Mouse (Mus musculus): ENCODE data around the gene Dusp28. TPM values are rescaled to one million over a fixed set of nuclear protein-coding genes. Genes with fewer than 3 reads are reported as not detected.
"Not testable (repeated sequence)": the region's sequence is repeated elsewhere in the genome, so short reads cannot be mapped to it uniquely, and the experiment has no call there.

Dusp28 gene
- polyA plus RNA-seq, 1 experiment from 2014 or later = 11.4 TPM

- 95% methylated on average over 3 of the region's 3 CpGs for WGBS
- Histone ChIP-seq H3K27ac (ENCODE audit: low read length) (no peak overlapping the region), H3K4me1 (ENCODE audit: control insufficient read depth, insufficient read depth, low read length) (no peaks in the 10 kb centered on the region), H3K36me3 (ENCODE audit: control insufficient read depth, insufficient read depth, low read length) (peaks cover 8% of the 10 kb centered on the region; the same call in 1 of the 2 replicates), H3K27me3 (ENCODE audit: control insufficient read depth, insufficient read depth, low read length) (no peaks in the 10 kb centered on the region), H3K4me3 (replicated peaks; ENCODE audit: low read length) (no peak overlapping the region), H3K4me2 (ENCODE audit: low read depth, low read length) (no peak overlapping the region), H3K9me3 (replicated peaks; ENCODE audit: control insufficient read depth, low read length) (no peaks in the 10 kb centered on the region), H3K9ac (ENCODE audit: low read length) (no peak overlapping the region)
- no peak for ATAC-seq (ENCODE audit: insufficient read depth, low FRiP score)
Measured at GRCm38 (mm10) chr1:92947966-92948365, 41.2 kb downstream of the Dusp28 start.

- Histone ChIP-seq H3K4me3 (replicated peaks; ENCODE audit: low read length) (peak overlapping the region; percentile 41), H3K4me1 (ENCODE audit: control insufficient read depth, insufficient read depth, low read length) (no peaks in the 10 kb centered on the region), H3K9ac (ENCODE audit: low read length) (peak overlapping the region; percentile 4; the same call in 1 of the 2 replicates), H3K9me3 (replicated peaks; ENCODE audit: control insufficient read depth, low read length) (no peaks in the 10 kb centered on the region), H3K27me3 (ENCODE audit: control insufficient read depth, insufficient read depth, low read length) (no peaks in the 10 kb centered on the region), H3K36me3 (ENCODE audit: control insufficient read depth, insufficient read depth, low read length) (peaks cover 8% of the 10 kb centered on the region; the same call in 1 of the 2 replicates), H3K4me2 (ENCODE audit: low read depth, low read length) (peak overlapping the region; percentile 41), H3K27ac (ENCODE audit: low read length) (peak overlapping the region; percentile 90; the same call in 1 of the 2 replicates)
- no peak for ATAC-seq (ENCODE audit: insufficient read depth, low FRiP score)
- 53% methylated on average over 6 of the region's 6 CpGs for WGBS
Measured at GRCm38 (mm10) chr1:92949426-92949825, 42.6 kb downstream of the Dusp28 start.

- H3K4me3 ChIP-seq (replicated peaks; ENCODE audit: low read length) = peak within 1 kb of the TSS; percentile 41
- peak within 1 kb of the TSS; percentile 90 for H3K27ac ChIP-seq (ENCODE audit: low read length)
- peak within 1 kb of the TSS; percentile 41 for H3K4me2 ChIP-seq (ENCODE audit: low read depth, low read length)
- H3K9ac ChIP-seq (ENCODE audit: low read length) = peak within 1 kb of the TSS; percentile 68
- peaks cover 3% of the 10 kb centered on the region; the same call in 1 of the 2 replicates for H3K36me3 ChIP-seq (ENCODE audit: control insufficient read depth, insufficient read depth, low read length)
- ATAC-seq (ENCODE audit: insufficient read depth, low FRiP score) = peak; percentile 86
- WGBS = 49% methylated on average over 5 of the region's 5 CpGs
- H3K27me3 ChIP-seq (ENCODE audit: control insufficient read depth, insufficient read depth, low read length) = no peaks in the 10 kb centered on the region
- H3K9me3 ChIP-seq (replicated peaks; ENCODE audit: control insufficient read depth, low read length) = no peaks in the 10 kb centered on the region
- no peaks in the 10 kb centered on the region for H3K4me1 ChIP-seq (ENCODE audit: control insufficient read depth, insufficient read depth, low read length)
Measured at GRCm38 (mm10) chr1:92950607-92951006, 43.8 kb downstream of the Dusp28 start, which contains the start of gene Gpr35. TSS of gene Gpr35 (plus strand) at chr1:92950865.

GRCm38 (mm10) chr1:92953641-92954040, 46.9 kb downstream of the Dusp28 start:
- Histone ChIP-seq H3K4me1 (ENCODE audit: control insufficient read depth, insufficient read depth, low read length) (no peaks in the 10 kb centered on the region), H3K4me3 (replicated peaks; ENCODE audit: low read length) (no peak overlapping the region), H3K27ac (ENCODE audit: low read length) (no peak overlapping the region), H3K9ac (ENCODE audit: low read length) (no peak overlapping the region), H3K27me3 (ENCODE audit: control insufficient read depth, insufficient read depth, low read length) (no peaks in the 10 kb centered on the region), H3K9me3 (replicated peaks; ENCODE audit: control insufficient read depth, low read length) (no peaks in the 10 kb centered on the region), H3K36me3 (ENCODE audit: control insufficient read depth, insufficient read depth, low read length) (peaks cover 3% of the 10 kb centered on the region; the same call in 1 of the 2 replicates), H3K4me2 (ENCODE audit: low read depth, low read length) (no peak overlapping the region)
- WGBS = 69% methylated on average over 2 of the region's 2 CpGs
- no peak for ATAC-seq (ENCODE audit: insufficient read depth, low FRiP score)

GRCm38 (mm10) chr1:92956571-92957335, 50.0 kb downstream of the Dusp28 start:
- WGBS = 4% methylated on average over 11 of the region's 11 CpGs
- H3K27ac ChIP-seq (ENCODE audit: low read length); H3K4me1 ChIP-seq (ENCODE audit: control insufficient read depth, insufficient read depth, low read length); H3K27me3 ChIP-seq (ENCODE audit: control insufficient read depth, insufficient read depth, low read length); H3K9ac ChIP-seq (ENCODE audit: low read length); H3K36me3 ChIP-seq (ENCODE audit: control insufficient read depth, insufficient read depth, low read length); H3K9me3 ChIP-seq (replicated peaks; ENCODE audit: control insufficient read depth, low read length): not testable (repeated sequence)
- 0 out of 2 replicates have a peak, but pooled peaks have one; percentile 29 for ATAC-seq (ENCODE audit: insufficient read depth, low FRiP score)
- peak overlapping the region; percentile 26 for H3K4me3 ChIP-seq (replicated peaks; ENCODE audit: low read length)
- peak overlapping the region; percentile 47; the same call in 1 of the 2 replicates for H3K4me2 ChIP-seq (ENCODE audit: low read depth, low read length)

Other genes starting within 250 kb of the Dusp28 start
- gene Gpc1, start 75.3 kb upstream of the Dusp28 start, polyA plus RNA-seq (2015; fragmentation: Nextera tagmentation; extraction: Ambion mirVana) = 36.2 and 39.3 TPM in 2 replicates
- gene Ankmy1, start 4.1 kb upstream of the Dusp28 start, polyA plus RNA-seq (2015; fragmentation: Nextera tagmentation; extraction: Ambion mirVana) = 0.23 and 0.42 TPM in 2 replicates
- 15.0 and 16.1 TPM in 2 replicates for gene Rnpepl1, start 3.8 kb downstream of the Dusp28 start, polyA plus RNA-seq (2015; fragmentation: Nextera tagmentation; extraction: Ambion mirVana)
- 35.7 and 36.0 TPM in 2 replicates for gene Capn10, start 27.4 kb downstream of the Dusp28 start, polyA plus RNA-seq (2015; fragmentation: Nextera tagmentation; extraction: Ambion mirVana)
- 8.7 and 8.9 TPM in 2 replicates for gene Gpr35, start 43.9 kb downstream of the Dusp28 start, polyA plus RNA-seq (2015; fragmentation: Nextera tagmentation; extraction: Ambion mirVana)
- 11.4 and 15.0 TPM in 2 replicates for gene Aqp12, start 99.4 kb downstream of the Dusp28 start, polyA plus RNA-seq (2015; fragmentation: Nextera tagmentation; extraction: Ambion mirVana)
- 10.6 and 16.5 TPM in 2 replicates for gene Kif1a, start 195.0 kb downstream of the Dusp28 start, polyA plus RNA-seq (2015; fragmentation: Nextera tagmentation; extraction: Ambion mirVana)
- 0.47 and 0.53 TPM in 2 replicates for gene Agxt, start 228.3 kb downstream of the Dusp28 start, polyA plus RNA-seq (2015; fragmentation: Nextera tagmentation; extraction: Ambion mirVana)

Data from stomach, embryonic 16.5 days (tissue).